Mouse (Mus musculus): ENCODE data around the gene Mtx1.

DNA sequence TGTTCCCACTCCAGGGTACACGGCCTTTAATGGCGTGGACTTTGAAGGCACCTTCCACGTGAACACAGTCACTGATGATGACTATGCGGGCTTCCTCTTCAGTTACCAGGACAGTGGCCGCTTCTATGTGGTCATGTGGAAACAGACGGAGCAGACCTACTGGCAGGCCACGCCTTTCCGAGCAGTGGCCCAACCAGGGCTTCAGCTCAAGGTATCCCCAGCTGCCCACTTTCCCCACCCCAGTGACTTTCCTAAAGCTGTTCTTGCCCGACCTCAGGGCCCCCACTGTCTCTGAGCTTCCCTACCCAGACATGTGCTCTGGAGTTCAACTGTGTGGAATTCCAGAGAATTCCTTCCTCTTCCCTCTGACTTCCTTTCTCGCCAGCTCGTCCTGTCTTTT, 2.1 kb downstream of the Mtx1 start:
- TF ChIP-seq CTCF (IDR thresholded peaks at IDR 0.05; ENCODE audit: low read depth) (no peak), EP300 (optimal IDR thresholded peaks at IDR 0.05) (no peak)

Data from stomach, postnatal 0 days (tissue).